Mouse (Mus musculus) Muller cell, postnatal 12 days (primary cell): ENCODE measurements around the gene Agtrap.

Experiments
- DNase-seq: peaks from one replicate; pipeline ENCODE4 v3.0.0-alpha.2; 2015; ENCODE audit errors: inconsistent ontology term

The Agtrap gene

DNA sequence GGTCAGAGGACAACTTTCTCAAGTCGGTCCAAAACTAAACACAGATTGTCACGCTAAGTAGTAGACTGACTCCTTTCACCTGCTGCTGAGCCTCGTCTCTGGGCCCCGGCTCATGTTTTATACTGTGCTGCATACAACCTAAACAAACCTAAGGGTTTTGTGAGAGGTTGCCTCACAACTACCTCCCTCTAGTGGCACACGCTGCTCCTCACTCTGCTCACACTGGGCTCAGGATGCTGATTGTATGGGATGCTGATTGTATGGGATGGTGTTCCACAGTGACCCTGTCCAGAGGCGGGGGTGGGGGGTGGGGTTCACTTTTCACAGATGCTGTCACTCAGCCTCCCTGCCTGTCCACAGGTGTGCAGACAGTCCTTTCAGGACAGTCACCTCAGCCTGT lies 8.6 kb downstream of the Agtrap start:
- no peak for DNase-seq

DNA sequence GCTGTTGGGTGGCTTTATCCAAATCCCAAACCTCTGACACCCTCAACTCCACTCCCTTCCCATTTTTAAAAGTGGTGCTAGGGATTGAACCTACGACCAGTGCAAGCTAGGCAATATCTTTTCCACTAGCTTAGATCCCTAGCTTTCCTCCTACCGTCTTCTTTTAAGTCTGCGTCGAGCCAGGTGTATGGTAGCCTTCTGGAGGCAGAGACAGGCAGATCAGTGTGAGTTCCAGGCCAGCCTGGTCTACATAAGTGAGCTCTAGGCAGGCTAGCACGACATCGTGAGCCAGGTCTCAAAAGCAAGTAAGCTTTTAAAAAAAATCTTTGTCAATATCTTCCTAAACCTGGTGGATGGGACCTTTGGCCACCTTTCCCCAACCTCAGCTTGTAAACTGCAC lies 11.9 kb downstream of the Agtrap start:
- no peak for DNase-seq

DNA sequence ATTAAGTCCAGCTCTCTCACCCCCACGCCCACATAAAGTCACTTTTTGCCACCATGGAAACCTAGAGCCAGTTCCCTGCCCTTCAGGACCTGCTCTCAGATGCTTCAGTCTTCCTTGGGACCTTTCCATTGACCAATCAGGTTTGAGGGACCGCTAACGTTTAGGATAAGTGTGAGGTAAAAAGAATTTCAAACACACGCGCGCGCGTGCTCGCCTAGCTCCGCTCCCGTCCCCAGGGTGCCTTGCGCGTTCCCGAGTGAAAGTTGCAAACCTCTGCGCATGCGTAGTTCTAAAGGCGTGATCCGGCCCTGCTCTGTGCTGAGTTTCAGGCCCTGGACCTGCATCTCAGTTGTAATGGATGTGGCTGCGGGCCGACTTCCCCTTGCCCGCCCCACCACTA lies 12.6 kb downstream of the Agtrap start:
- DNase-seq = peak; percentile 67

DNA sequence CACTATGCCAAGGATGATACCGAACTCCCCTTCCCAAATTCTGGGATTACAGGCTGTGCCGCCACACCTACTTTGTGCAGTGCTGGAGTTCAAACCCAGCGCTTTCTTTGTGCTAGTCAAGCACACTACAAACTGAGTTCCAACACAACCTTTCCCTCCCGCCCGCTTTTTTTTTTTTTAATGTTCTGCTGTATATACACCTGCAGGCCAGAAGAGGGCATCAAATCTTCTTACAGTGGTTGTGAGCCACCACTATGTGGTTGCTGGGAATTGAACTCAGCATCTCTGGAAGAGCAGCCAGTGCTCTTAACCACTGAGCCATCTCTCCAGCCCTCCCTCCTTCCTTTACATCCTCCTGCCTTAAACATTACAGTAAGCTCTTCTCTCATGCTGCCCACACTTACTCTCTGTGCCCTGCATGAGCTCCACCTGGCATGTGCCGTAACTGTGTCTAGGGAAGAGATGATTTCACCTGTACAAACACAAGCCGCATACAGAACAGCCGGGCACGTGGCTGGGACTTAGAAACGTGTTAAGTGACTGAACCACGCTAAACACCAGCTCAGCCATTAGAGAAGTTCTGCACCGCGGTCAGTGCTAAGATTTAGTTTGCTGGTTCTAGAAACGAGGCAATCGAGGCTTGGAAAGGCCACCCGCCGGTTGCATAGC lies 13.2 kb downstream of the Agtrap start:
- DNase-seq = no peak

DNA sequence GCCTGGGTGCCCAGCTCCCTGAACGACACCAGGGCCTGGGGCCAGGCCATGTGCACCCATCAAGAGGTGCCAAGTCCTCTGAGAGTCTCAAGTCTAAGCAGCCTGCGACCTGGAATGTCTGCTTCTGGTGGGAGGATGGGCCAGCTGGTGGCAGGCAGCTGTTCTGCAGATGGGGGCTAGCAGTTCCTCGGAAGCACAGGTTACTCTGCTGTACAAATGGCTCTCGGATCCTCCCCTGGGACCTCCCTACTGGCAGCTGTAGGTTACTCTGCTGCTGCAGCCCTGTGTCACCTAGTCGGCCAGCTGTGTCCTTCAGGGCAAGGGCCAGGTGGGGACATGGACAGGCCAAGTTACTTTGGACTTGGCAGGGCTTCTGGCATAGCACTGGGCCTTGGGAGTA lies 16.3 kb downstream of the Agtrap start:
- DNase-seq = no peak

DNA sequence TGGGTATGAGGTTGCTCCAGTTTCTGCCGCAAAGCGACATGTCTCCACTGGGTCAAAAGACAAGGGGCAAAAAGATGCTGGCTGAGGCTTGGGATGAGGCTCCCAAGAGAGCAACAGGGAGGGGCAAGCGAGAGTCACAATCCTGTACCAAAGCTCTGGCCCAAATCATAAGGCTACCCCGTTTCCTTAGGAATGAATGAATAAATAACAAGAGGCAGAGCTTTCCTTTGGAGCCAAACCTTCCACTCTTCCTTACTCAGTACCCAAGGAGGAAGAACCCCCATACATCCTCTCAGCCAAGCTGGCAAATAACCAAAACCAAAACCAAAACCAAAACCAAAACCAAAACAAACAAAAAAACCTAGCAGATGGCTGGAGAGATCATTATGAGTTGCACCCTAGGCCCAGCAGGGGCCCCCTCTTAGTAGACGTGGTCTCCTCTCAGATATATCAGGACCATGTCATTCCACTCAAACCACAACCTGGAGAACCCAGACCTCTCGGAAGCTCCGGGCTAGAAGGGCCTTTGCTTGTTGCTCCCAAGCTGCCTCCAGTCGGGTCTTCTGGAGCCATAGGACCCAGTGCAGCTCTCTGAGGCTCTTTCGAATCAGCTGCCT lies 18.1 kb downstream of the Agtrap start:
- no peak for DNase-seq

DNA sequence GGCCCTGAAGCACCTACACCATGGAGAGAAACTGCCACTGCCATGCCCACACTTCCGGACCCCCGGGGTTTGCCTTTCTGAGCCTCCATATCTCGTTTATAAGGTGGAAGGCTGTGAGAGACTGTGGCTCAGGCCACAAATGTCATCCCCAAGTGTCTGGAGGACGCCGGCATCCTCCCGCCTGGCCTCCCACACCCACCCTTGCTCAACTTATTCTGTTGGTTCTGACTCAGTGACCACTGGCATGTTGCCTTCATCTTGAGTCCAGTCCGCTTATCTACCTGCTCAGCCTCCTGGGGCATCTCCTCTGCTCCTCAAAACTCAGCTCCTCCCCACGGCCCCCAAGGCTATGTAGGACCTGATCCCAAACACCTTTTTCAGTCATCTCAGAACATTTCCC lies 20.5 kb downstream of the Agtrap start:
- no peak for DNase-seq

DNA sequence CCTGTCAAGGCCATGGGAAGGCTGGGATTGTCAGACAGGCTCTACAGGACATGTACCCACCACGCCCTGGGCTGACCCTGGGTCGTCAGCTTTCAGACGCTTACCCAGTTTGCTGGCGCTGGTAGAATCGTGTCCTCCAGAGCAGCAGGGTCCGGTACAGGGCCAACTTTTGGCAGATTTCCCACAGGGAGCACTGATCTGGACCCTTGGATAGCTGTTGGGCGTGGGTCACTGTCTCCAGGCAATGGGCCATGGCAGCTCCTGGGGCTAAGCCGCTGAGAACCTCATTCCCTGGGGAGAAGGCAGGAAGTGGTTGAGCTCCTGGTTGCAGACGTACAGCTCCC lies 21.5 kb downstream of the Agtrap start:
- DNase-seq = peak; percentile 17

DNA sequence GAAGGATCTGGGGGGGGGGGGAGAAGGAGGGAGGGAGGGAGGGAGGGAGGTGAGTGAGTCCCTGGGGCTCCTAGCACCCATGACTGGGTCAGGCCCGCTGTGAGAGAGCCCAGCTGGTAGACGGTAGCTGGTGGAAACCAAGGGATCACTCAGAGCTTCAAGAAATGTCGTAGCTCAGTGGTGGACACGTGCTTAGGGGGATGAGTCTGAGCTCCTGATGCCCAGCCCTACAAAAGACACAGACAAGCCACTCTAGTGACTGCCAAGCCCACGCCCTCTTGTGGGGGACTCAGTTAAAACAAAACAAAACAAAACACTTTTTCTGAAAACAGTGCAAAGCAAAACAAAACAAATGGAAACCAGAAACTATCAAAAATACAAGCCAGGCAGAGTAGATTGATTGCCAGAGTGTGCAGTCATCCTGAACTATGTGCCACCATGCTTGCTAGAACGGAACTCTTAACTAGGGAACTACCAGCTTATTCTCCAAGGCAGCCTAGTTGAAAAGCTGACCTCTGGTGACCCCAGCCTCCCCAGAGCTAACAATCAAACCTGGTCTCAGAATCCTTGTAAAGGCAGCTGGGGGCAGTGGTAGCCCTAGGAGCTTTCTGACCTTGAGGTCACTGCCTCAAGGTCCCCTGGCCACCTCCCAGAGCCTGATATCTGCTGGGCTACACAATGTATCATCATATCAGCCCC lies 22.0 kb downstream of the Agtrap start:
- no peak for DNase-seq

DNA sequence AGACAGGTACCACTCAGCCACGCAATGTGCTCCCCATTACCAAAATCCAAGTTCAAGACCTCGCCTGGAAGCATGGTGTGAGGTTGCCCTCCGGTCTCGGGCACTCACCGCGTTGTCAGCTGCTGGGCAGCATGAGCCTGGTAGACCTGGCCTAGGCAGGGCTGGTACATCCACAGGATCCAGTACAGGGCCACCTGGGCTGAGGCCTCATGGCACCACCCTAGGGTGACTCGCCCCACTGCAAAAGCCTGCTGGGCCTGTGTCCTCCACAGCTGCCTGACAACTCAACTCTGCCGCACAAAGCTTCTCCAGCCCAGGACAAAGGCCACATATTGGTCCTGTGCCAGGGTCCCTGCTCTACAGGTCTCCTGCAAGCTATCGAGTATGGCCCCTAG lies 26.7 kb downstream of the Agtrap start:
- no peak for DNase-seq

DNA sequence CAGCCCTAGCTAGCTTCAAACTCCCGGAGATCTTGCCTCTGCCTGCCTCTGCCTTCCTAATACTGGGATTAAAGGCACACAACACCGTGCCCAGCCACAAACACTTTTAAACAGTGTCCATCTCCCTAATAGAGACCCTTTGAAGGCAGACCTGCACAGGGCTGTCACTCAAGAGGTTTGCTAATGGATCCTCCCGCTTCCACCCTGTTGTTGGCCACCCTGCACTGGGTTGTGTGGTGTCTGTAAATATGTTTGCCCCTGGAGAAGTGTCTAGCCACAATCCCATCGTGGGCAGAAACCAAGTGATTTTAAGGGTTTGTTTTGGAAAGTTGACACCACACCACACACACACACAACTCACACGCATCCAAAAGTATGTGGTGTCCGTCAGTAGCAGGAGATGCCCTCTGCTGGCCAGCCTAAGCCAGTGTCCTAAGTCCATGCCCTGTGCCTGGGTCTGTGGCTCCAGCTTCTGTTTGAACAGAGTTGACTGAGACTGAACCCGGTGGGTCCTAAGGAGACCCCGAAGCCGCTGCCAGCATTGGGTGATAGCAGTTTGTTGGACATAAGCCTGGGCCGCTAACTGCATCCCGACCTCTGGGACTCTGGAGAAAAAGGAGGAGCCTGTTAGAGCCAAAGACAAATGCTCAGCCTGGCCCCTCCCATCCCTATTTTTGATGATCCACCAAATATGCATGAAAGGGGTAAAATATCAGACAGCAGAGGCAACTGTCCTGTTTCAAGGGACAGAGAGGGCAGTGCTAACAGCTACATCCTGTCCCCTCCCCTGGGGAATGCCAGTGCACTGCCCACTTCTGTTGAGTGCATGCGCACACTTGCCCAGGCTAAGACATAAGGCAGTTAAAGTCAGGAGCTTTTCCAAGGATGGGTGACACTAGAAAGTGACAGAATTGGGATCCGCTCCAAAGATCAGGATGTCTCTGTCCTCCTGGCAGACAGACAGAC lies 27.4 kb downstream of the Agtrap start:
- DNase-seq = no peak

DNA sequence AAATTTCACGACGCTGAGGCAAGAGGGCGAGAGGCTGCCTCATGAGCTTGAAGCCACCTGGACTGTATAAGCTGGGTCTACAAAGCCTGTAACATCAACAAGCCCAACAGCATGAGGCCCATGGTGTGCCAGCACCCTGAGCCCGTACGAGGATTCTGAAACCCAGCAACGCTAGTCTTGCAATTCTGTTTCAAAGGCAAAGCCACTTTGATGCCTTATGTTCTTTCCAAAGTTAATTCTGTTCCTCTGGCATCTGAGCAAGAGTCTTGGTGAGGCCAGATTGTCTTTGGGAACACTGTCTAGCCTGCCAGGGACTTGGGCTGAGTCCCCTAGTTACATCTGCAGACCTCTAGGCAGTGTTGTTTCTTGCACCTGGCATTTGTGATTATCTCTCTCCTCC lies 28.8 kb downstream of the Agtrap start:
- no peak for DNase-seq

DNA sequence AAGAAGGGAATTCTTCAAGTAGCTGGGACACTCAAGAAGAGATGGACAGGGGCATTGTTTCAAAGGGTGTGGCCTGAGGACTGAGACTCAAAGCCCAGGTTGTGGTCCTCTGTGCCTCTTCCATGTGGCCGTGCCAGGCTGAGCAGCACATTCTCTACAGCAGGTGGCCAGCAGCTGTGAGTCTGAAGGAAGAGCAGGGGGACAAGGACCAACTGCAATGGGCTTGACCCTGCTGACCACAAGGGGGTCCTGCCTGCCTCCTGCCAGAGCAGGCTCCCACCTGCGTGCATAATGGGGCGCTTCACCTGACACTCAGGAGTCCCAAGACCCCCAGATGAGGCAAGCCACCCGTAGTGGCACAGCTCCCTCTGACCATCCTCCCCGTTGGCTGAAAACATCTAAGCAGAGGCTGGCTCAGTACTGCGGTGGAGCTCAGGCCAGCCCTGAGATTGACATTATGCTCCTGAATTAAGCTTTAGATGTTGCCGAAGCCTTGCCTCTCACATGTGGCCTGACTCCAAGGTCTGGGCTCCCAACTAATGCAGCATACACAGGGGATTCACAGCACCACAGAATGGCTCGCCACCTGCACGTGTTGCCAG lies 29.5 kb downstream of the Agtrap start:
- DNase-seq = no peak

DNA sequence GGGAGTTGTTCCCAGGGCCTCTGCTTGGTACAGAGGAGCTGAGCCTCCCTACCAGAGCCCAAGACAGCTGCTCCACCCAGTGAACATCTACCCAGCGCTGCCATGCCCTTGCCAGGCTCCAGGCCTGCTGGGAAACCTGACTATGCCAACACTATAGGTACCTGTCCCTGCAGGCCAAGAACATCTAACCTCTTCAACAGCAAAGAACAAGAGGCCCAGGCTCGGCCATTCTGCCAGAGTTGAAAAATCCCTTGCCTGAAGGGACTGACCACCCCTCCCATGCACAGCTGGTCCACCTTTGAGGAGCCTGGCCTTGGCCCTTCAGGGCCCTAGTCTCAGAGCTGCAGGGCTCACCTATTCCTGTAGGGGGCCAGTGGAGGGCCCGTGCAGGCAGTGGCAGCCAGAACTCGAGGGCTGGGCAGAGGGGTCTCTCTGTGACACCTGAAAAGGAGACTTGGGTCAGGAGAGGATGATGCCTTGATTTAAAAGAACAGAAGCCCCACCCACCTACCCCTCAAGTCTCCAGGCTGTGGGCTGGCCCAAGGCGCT lies 30.1 kb downstream of the Agtrap start:
- DNase-seq = no peak

DNA sequence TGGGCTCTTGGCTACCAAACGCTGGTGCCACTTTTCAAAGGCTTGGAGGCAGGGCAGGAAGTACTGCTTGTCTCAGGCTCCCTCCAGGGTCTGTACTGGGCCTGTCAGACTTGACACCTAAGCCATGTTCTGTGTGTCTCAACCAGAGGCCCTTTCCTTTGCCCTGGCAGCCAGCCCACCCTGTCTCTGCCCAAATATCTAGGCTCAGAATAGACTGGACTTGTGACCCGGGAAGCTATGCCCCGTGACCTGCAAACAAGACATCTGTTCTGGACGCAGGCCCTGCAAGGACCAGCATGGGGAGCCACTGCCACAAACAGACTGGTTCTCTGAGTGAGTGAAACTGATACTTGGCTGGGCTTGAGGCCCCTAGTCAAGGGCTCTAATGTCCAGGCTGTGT lies 31.0 kb downstream of the Agtrap start:
- no peak for DNase-seq

DNA sequence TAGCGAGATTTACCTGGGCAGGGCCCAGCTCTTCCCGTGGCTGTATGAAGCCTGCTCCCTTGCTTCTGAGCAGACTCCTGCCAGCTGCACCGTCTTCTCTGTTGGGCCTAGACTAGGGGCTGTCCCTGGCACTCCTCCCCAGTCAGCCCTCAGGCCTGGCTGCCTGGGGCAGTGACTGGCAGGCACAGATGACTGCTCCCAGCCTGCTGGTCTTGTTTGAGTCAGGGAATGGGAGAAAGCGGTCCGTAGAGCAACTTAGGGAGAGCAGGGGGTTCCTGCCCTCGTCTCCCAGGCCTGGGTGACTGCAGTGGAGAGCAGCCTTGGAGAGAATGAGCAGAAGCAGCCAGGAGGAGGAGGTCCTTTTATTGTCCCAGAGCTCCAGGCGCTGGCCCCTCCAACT lies 31.6 kb downstream of the Agtrap start:
- no peak for DNase-seq

DNA sequence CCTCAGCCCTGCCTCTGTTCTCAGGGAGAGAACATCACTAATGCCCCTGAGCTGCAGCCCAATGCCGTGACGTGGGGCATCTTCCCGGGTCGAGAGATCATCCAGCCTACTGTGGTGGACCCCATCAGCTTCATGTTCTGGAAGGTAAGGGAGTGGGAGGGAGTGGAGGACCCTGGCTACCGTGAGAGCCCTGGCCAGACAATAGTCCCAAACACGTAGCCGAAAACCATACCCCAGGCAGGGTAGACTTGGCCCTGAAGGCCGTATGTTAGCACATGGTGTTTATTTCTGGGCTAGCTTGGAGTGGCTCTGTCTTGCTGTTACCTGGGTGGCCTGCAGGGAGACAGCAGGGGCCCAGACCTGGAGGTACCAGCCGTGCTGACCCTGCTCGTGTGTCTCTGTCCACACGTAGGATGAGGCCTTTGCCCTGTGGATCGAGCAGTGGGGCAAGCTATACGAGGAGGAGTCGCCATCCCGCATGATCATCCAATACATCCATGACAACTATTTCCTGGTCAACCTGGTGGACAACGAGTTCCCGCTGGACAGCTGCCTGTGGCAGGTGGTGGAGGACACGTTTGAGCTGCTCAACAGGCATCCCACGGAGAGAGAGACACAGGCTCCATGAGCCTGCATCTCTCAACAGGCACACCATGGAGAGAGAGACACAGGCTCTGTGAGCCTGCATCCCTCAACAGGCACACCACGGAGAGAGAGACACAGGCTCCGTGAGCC lies 32.7 kb downstream of the Agtrap start:
- DNase-seq = no peak

DNA sequence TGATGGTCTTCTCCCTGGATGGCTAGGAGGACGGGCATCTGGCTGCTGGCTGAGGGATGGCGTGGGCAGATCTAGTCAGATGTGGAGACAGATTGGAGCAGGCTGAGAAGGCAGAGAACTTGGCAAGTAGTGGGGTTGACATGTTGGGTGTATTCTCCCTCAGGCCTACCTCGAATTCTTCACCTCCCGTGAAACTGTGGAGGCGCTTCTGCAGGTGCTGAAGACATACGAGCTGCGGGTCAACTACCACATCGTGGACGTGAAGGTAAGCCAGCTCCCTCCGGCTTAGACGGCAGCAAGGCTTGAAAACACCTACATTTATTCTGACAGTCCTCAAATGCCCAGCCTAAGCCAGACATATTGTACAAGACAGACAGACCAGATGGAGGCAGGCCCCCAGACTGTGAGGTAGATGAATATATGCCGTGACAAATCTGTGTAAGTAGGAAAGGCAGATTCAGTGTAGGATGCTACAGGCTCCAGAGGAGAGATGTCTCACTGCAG lies 34.4 kb downstream of the Agtrap start:
- DNase-seq = no peak

DNA sequence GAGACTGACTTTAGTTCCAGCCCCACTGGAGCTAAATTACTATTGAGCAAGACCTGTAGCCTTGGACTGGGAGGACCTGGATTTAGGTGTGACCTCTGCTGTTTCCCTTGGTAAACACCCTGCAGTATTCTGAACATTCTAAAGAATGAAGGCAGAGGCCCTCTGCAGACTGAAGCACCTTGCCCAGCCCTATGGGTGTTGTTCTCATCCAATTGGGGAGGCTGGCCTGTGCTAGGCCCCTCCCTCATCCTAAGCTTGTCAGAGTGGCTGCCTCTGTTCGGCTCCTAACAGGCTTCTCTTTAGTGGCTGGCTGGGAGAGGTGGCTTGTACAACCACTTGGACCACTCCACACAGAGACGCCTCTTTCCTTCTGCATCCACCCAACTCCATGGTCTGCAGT lies 34.9 kb downstream of the Agtrap start:
- DNase-seq = no peak

DNA sequence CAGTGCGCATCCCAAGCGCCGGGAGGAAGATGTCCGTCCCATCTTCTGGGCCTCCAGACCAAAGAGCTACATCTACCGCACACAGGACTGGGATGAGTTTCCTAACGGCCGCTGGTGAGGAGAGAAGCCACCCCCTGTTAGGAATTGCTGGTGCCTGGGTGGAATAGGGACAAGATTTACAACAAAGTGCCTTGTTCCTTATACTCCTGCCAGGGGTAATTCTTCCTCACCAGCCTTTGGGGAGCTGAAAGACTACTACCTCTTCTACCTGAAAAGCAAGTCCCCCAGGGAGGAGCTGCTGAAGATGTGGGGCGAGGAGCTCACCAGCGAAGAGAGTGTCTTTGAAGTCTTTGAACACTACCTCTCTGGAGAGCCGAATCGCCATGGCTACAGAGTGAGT lies 35.9 kb downstream of the Agtrap start:
- DNase-seq = no peak
